Mouse (Mus musculus): ENCODE measurements around the gene Stfa1.
"Not testable (repeated sequence)": the region's sequence is repeated elsewhere in the genome, so short reads cannot be mapped to it uniquely, and the experiment has no call there.

The Stfa1 gene

GRCm38 (mm10) chr16:36276796-36277195 is at the start of gene Stfa1:
Gene Stfa1, plus strand, starts transcription at chr16:36276951.
- not testable (repeated sequence) for DNase-seq (ENCODE audit: low spot score)

- not testable (repeated sequence) for DNase-seq (ENCODE audit: low spot score)
These were observed 16.2 kb upstream of the Stfa1 start for GRCm38 (mm10) chr16:36260585-36260984.

- no peak for DNase-seq (ENCODE audit: low spot score)
These were observed 12.4 kb downstream of the Stfa1 start for GRCm38 (mm10) chr16:36289140-36289539.

- no peak for DNase-seq (ENCODE audit: low spot score)
These were observed 30.9 kb downstream of the Stfa1 start for GRCm38 (mm10) chr16:36307631-36308030.

- DNase-seq (ENCODE audit: low spot score): not testable (repeated sequence)
These were observed 39.4 kb downstream of the Stfa1 start for GRCm38 (mm10) chr16:36316111-36316510.

GRCm38 (mm10) chr16:36319286-36319685 is 42.5 kb downstream of the Stfa1 start:
- no peak for DNase-seq (ENCODE audit: low spot score)

- DNase-seq (ENCODE audit: low spot score): no peak
These were observed 57.5 kb downstream of the Stfa1 start, which contains the start of gene BC117090 for GRCm38 (mm10) chr16:36334232-36334631. Gene BC117090, minus strand, starts transcription at chr16:36334332.
